Mouse (Mus musculus): Measurements from ENCODE around the gene Slc17a9.

The Slc17a9 gene

GRCm38 (mm10) chr2:180724585-180725413, at the start of gene Slc17a9:
Gene Slc17a9, plus strand, starts transcription at chr2:180725263.
- no peak for DNase-seq (ENCODE audit: low spot score)

- no peak for DNase-seq (ENCODE audit: low spot score)
Measured at GRCm38 (mm10) chr2:180676706-180677105, 48.4 kb upstream of the Slc17a9 start.

- DNase-seq (ENCODE audit: low spot score) = peak; percentile 67
Measured at GRCm38 (mm10) chr2:180678609-180679140, 46.4 kb upstream of the Slc17a9 start.

GRCm38 (mm10) chr2:180681225-180681624, 43.8 kb upstream of the Slc17a9 start:
- DNase-seq (ENCODE audit: low spot score) = no peak

GRCm38 (mm10) chr2:180683524-180683923, 41.5 kb upstream of the Slc17a9 start:
- DNase-seq (ENCODE audit: low spot score) = no peak

GRCm38 (mm10) chr2:180684031-180684430, 41.0 kb upstream of the Slc17a9 start:
- DNase-seq (ENCODE audit: low spot score) = no peak

GRCm38 (mm10) chr2:180689841-180690240, 35.2 kb upstream of the Slc17a9 start:
- no peak for DNase-seq (ENCODE audit: low spot score)

GRCm38 (mm10) chr2:180692630-180693029, 32.4 kb upstream of the Slc17a9 start:
- no peak for DNase-seq (ENCODE audit: low spot score)

GRCm38 (mm10) chr2:180695176-180695575, 29.9 kb upstream of the Slc17a9 start:
- DNase-seq (ENCODE audit: low spot score) = no peak

GRCm38 (mm10) chr2:180700457-180700856, 24.6 kb upstream of the Slc17a9 start:
- DNase-seq (ENCODE audit: low spot score) = no peak

- no peak for DNase-seq (ENCODE audit: low spot score)
Measured at GRCm38 (mm10) chr2:180701053-180701766, 23.9 kb upstream of the Slc17a9 start.

- DNase-seq (ENCODE audit: low spot score) = peak; percentile 82
Measured at GRCm38 (mm10) chr2:180701767-180702621, 23.1 kb upstream of the Slc17a9 start.

- no peak for DNase-seq (ENCODE audit: low spot score)
Measured at GRCm38 (mm10) chr2:180702701-180703149, 22.3 kb upstream of the Slc17a9 start.

GRCm38 (mm10) chr2:180703175-180703574, 21.9 kb upstream of the Slc17a9 start:
- DNase-seq (ENCODE audit: low spot score) = no peak

GRCm38 (mm10) chr2:180703645-180704359, 21.3 kb upstream of the Slc17a9 start:
- DNase-seq (ENCODE audit: low spot score) = no peak

- DNase-seq (ENCODE audit: low spot score) = no peak
Measured at GRCm38 (mm10) chr2:180704591-180704990, 20.5 kb upstream of the Slc17a9 start.

- no peak for DNase-seq (ENCODE audit: low spot score)
Measured at GRCm38 (mm10) chr2:180705066-180705465, 20.0 kb upstream of the Slc17a9 start.

GRCm38 (mm10) chr2:180705975-180706374, 19.1 kb upstream of the Slc17a9 start:
- no peak for DNase-seq (ENCODE audit: low spot score)

- no peak for DNase-seq (ENCODE audit: low spot score)
Measured at GRCm38 (mm10) chr2:180709023-180709922, 15.8 kb upstream of the Slc17a9 start.

- DNase-seq (ENCODE audit: low spot score) = peak; percentile 86
Measured at GRCm38 (mm10) chr2:180709923-180710272, 15.2 kb upstream of the Slc17a9 start, which contains the start of the genes Dido1 and Gid8. Gene Dido1, minus strand, starts transcription at chr2:180709999. Gene Gid8, plus strand, starts transcription at chr2:180710117.

Data from spleen, adult 12 weeks (tissue).